Mouse (Mus musculus) heart, embryonic 12.5 days (tissue): ENCODE results near the gene Kras. TPM values are rescaled to one million over a fixed set of nuclear protein-coding genes. Genes with fewer than 3 reads are reported as not detected.

Experiments used
- ATAC-seq: fragments of 200-750 bp; cut with Nextera tagmentation; 2 replicates; pipeline ENCODE4 v1.8.0; 2017; ENCODE audit warnings: moderate TSS enrichment, moderate library complexity; ENCODE audit not compliant: insufficient number of reproducible peaks, low FRiP score
- H3K27ac ChIP-seq: fragments of 300-500 bp; sonication (generic); 2 replicates; pipeline ENCODE4 v1.5.1; 2016; ENCODE audit warnings: mild to moderate bottlenecking, moderate library complexity; ENCODE audit not compliant: poor library complexity, severe bottlenecking
- H3K27me3 ChIP-seq: fragments of 300-500 bp; sonication (generic); replicated peaks from 2 replicates; pipeline ENCODE4 v1.6.1; 2016; ENCODE audit warnings: mild to moderate bottlenecking, moderate library complexity
- H3K36me3 ChIP-seq: fragments of 300-500 bp; sonication (generic); 2 replicates; pipeline ENCODE4 v1.6.1; 2016; ENCODE audit warnings: mild to moderate bottlenecking, moderate library complexity
- H3K4me1 ChIP-seq: fragments of 300-500 bp; sonication (generic); replicated peaks from 2 replicates; pipeline ENCODE4 v1.6.1; 2016; ENCODE audit warnings: mild to moderate bottlenecking
- H3K4me2 ChIP-seq: fragments of 300-500 bp; sonication (generic); 2 replicates; pipeline ENCODE4 v1.6.1; 2016; ENCODE audit warnings: mild to moderate bottlenecking, moderate library complexity
- H3K4me3 ChIP-seq: fragments of 300-500 bp; sonication (generic); 2 replicates; pipeline ENCODE4 v1.5.1; 2016; ENCODE audit warnings: mild to moderate bottlenecking
- H3K9ac ChIP-seq: fragments of 300-500 bp; sonication (generic); 2 replicates; pipeline ENCODE4 v1.6.1; 2016; ENCODE audit warnings: mild to moderate bottlenecking, moderate library complexity
- H3K9me3 ChIP-seq: fragments of 300-500 bp; sonication (generic); replicated peaks from 2 replicates; pipeline ENCODE4 v1.6.1; 2016; ENCODE audit warnings: mild to moderate bottlenecking, moderate library complexity
- WGBS: fragments of 180-500 bp; shearing (Covaris S2); methylation state at CpG from one replicate; pipeline ENCODE4 v1.1.7; 2016; 5-methylcytosine and 5-hydroxymethylcytosine counted together
- polyA plus RNA-seq: library from polyadenylated mRNA; unstranded; fragments of >200 nt; fragmentation: Nextera tagmentation; extraction: Ambion mirVana; gene quantifications from 2 replicates; pipeline ENCODE4 v1.2.1, GENCODE M21; 2016

Kras gene
- polyA plus RNA-seq, 1 experiment from 2014 or later = 51.2 TPM

DNA sequence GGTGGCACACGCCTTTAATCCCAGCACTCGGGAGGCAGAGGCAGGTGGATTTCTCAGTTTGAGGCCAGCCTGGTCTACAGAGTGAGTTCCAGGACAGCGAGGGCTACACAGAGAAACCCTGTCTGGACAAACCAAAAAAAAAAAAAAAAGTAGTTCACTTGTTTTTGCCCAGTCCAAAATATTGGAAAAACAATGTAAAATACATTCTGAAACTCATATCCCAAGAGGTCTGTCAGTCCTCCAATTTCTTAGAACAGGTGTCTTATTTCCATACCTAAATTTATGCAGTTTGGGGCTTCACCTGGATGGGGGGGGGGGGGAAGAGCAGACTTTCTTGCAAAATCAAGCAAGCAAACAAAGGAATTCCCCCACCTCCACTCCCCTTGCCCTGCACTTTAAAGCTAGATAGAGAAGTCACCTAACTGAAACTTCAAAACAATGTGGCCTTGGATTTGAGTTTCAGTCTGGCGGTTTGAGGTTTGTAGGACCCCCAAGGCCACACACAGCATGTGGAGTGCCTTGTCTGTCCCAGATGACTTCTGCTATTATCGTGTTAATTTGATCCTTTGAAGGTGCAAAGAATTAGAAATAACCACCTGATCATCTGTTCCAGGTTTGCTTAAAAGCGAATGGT is 25.7 kb upstream of the Kras start:
- Histone ChIP-seq H3K9me3 (no peaks in the 10 kb centered on the region), H3K9ac (no peak overlapping the region), H3K27ac (no peak overlapping the region), H3K27me3 (peaks cover 80% of the 10 kb centered on the region), H3K4me2 (peak overlapping the region; percentile 60), H3K4me3 (peak overlapping the region; percentile 23), H3K4me1 (peaks cover 14% of the 10 kb centered on the region), H3K36me3 (no peaks in the 10 kb centered on the region)
- ATAC-seq = no peak
- WGBS = 52% methylated on average over 6 of the region's 6 CpGs

DNA sequence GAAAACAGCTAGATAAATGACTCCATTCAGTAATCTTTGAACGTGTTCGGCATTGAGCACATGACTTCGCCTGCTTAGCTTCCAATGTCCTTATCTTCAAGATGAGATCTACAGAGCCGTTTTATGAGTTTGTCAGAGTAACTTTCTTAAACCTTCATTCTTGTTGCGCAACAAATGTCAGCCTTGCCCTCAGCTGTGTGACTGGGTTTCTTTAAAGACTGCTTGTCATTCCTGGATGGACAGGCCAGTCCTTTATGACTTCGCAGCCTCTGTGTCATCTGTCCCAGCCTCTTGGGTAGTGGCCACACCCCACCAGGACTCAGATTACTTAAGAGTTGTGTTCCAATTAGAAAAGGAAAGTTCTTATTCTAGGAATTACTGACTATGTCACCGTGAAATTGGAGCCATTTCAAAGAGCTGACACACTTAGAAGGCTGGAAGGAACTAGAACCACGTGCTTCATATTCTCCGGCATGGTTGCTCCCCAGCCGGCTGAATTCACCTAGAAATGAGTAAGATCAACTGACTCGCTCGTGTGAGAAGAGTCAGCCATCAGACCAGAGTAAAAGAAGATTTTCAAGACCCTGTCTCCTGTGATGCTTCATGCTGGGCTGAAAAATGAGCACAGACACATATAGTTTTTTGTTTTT is 24.1 kb upstream of the Kras start:
- ATAC-seq = no peak
- no peaks in the 10 kb centered on the region for H3K36me3 ChIP-seq
- H3K27me3 ChIP-seq = peaks cover 72% of the 10 kb centered on the region
- 69% methylated on average over 12 of the region's 12 CpGs for WGBS
- H3K9ac ChIP-seq = no peak overlapping the region
- peaks cover 26% of the 10 kb centered on the region for H3K4me1 ChIP-seq
- H3K4me3 ChIP-seq = no peak overlapping the region
- no peak overlapping the region for H3K27ac ChIP-seq
- no peaks in the 10 kb centered on the region for H3K9me3 ChIP-seq
- H3K4me2 ChIP-seq = no peak overlapping the region

DNA sequence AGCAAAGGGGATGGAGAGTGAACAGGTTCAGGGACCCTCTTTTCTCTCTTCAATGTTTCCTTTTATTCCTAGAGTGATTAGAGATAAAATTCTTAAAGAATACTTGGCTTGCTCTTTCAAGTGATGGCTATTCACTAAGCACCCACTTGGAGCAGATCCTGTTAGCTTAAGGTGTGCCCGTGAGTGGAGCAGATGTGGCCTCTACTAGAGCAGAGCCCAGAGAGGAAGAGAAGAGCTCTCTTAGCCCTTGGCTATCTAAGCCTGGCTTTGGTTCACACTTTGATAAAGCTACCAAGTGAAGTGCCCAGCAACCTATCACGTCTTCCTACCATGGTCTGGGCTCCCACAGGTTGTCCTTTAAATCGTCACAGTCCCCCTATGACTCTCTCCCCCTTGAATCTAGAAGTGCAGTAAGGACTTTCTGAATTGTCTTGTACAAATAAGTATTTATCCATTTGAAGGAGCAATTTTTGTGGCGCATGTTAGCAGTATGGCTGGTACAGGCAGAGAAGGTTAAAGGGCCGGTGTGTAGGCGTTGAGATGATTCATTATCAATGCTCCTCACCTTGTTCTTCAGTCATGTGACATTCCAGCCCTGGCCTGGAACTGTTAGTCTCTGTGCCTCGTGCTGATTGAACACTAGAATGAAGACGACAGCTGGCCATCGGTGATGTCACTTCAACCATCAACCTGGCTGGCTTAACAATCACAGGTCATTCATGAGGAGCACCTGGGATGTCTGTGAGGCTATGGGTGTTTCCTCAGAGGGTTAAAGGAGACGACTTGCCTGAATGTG is 22.3 kb upstream of the Kras start:
- 66% methylated on average over 10 of the region's 10 CpGs for WGBS
- peaks cover 30% of the 10 kb centered on the region for H3K4me1 ChIP-seq
- no peak overlapping the region for H3K9ac ChIP-seq
- H3K27ac ChIP-seq = no peak overlapping the region
- H3K36me3 ChIP-seq = no peaks in the 10 kb centered on the region
- H3K4me3 ChIP-seq = no peak overlapping the region
- no peak overlapping the region for H3K4me2 ChIP-seq
- no peaks in the 10 kb centered on the region for H3K9me3 ChIP-seq
- no peak for ATAC-seq
- H3K27me3 ChIP-seq = peaks cover 71% of the 10 kb centered on the region

DNA sequence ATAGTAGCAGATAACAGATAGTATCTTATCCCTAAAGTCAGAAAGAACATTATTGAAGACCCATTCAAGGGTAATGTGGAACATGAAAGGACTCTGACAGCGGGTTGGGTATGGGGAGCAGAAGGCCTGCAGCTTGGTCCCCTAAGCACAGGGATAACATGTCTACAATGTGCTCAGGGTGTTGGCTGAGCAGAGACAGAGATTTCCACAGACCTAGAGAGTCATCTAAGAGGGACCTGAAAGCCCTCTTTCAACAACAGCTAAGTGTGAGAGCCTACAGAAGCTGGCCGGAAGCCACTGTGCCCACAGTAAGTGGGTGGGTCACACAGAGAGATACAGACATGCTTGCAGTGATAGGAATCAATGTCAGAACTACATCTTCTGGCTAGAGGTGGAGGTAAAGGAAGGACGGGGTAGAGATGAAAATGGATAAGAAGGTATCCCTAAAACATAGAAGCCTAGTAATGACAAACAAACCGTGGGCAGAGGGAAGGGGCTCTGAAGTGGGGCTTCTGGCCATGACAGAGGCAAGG is 19.3 kb upstream of the Kras start:
- Histone ChIP-seq H3K27ac (no peak overlapping the region), H3K9me3 (no peaks in the 10 kb centered on the region; the same call in 1 of the 2 replicates), H3K4me1 (peaks cover 16% of the 10 kb centered on the region; the same call in 1 of the 2 replicates), H3K9ac (no peak overlapping the region), H3K36me3 (no peaks in the 10 kb centered on the region), H3K4me3 (no peak overlapping the region), H3K4me2 (no peak overlapping the region), H3K27me3 (peaks cover 76% of the 10 kb centered on the region)
- 49% methylated on average over 4 of the region's 4 CpGs for WGBS
- peak; percentile 25; the same call in 1 of the 2 replicates for ATAC-seq

DNA sequence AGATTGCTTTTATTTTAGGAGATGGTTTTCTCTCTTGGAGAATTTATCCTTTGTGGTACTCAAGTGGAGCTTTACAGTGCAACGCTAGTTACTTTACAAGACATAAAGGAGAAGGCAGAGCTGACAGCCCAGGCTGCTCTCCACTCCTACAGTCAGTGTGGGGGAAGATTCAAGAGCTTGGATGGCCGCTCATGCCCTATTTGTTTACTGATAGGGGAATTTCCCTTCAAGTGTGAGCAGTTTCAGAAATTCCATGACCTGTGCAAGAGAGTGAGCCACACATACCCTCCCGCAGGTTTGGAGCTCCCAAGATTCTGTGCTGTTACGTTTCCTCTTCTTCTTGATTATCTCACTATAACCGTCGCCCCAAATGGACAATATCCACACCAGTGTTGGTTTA is 17.7 kb upstream of the Kras start:
- H3K9ac ChIP-seq = no peak overlapping the region
- H3K27ac ChIP-seq = no peak overlapping the region
- no peaks in the 10 kb centered on the region; the same call in 1 of the 2 replicates for H3K9me3 ChIP-seq
- no peak overlapping the region for H3K4me3 ChIP-seq
- H3K36me3 ChIP-seq = no peaks in the 10 kb centered on the region
- 60% methylated on average over 6 of the region's 6 CpGs for WGBS
- H3K4me2 ChIP-seq = no peak overlapping the region
- peaks cover 76% of the 10 kb centered on the region for H3K27me3 ChIP-seq
- H3K4me1 ChIP-seq = peaks cover 16% of the 10 kb centered on the region; the same call in 1 of the 2 replicates
- ATAC-seq = no peak

DNA sequence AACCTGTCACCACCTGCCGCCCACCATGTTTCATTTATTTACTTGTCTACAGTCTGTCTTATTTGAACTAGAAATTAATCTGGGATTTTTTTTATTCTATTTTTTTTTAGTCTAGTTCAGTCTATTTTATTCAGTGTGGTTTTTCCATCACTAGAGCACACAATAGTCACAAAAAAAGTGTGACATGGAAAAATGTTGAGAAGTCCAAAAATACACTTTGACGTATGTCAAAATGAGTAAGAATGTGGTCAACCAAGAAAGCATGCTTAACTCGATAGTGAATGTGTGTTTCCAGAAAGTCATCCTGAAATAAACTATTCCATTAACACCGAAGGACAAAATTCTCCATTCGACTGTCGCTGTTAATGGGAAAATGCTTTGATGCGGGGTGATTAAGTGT is 12.3 kb upstream of the Kras start:
- Histone ChIP-seq H3K27ac (no peak overlapping the region), H3K9ac (no peak overlapping the region), H3K4me2 (no peak overlapping the region), H3K36me3 (no peaks in the 10 kb centered on the region), H3K4me3 (no peak overlapping the region), H3K9me3 (no peaks in the 10 kb centered on the region; the same call in 1 of the 2 replicates), H3K4me1 (no peaks in the 10 kb centered on the region), H3K27me3 (peaks cover 77% of the 10 kb centered on the region)
- ATAC-seq = no peak
- 88% methylated on average over 7 of the region's 7 CpGs for WGBS

DNA sequence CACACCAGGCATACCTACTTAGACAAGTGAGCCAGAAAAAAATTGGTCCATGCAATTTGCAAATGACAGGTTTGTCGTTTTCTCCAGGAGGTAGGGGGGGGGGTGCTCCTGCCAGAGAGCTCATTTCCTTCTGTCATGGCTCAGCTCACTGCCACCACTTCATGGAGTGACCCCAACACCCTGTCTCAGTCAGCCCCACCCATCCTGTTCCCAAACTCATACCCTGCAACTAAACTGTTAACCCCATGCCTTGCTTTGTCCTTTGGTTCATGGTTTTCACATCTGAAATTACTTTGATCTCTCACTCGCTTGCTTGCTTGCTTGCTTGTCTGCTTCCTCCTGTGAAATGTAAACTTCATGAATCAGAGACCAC is 6.6 kb upstream of the Kras start:
- Histone ChIP-seq H3K9me3 (no peaks in the 10 kb centered on the region), H3K36me3 (no peaks in the 10 kb centered on the region), H3K4me1 (no peaks in the 10 kb centered on the region; the same call in 1 of the 2 replicates), H3K27ac (no peak overlapping the region), H3K9ac (no peak overlapping the region), H3K27me3 (peaks cover 87% of the 10 kb centered on the region), H3K4me3 (no peak overlapping the region), H3K4me2 (no peak overlapping the region)
- ATAC-seq = no peak
- 56% methylated on average over 2 of the region's 2 CpGs for WGBS

DNA sequence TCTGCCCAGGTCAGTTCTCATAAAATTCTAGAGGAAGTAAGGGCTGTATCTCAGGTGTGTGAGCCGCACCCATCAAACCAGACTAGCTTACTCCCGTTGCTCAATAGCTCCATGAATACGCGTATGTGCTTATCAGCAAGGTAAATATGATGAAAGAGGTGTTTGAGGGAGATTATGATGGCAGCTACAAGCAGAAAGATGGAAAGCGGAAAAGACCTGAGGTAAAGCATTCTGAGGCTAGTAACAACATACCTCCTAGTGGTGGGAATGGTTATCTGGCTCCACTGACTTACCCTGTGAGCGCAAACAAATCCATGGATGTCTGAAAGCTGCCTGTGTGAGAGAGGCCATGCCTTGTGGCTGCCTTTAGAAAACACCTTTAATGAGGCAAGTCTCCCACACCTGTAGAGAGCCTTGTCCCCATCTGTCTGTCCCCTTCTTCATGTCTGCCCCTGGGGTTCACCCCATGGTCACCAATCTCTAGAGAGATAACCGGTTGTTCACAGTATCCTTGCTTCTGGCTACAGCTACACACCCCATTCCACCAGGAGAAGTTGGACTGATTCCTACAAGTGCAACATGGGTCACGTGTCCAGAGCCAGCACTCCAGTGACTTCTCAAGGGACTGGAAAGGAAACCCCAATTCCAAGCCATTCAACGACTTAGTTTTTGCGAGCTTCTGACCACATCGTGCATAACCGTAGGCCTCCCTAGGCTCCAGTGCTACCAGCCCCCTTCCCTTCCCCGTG is 6.1 kb upstream of the Kras start:
- no peak overlapping the region for H3K27ac ChIP-seq
- no peak overlapping the region for H3K4me3 ChIP-seq
- peaks cover 83% of the 10 kb centered on the region for H3K27me3 ChIP-seq
- H3K9me3 ChIP-seq = no peaks in the 10 kb centered on the region
- no peaks in the 10 kb centered on the region; the same call in 1 of the 2 replicates for H3K4me1 ChIP-seq
- H3K9ac ChIP-seq = no peak overlapping the region
- no peaks in the 10 kb centered on the region for H3K36me3 ChIP-seq
- H3K4me2 ChIP-seq = no peak overlapping the region
- no peak for ATAC-seq
- 73% methylated on average over 13 of the region's 13 CpGs for WGBS

DNA sequence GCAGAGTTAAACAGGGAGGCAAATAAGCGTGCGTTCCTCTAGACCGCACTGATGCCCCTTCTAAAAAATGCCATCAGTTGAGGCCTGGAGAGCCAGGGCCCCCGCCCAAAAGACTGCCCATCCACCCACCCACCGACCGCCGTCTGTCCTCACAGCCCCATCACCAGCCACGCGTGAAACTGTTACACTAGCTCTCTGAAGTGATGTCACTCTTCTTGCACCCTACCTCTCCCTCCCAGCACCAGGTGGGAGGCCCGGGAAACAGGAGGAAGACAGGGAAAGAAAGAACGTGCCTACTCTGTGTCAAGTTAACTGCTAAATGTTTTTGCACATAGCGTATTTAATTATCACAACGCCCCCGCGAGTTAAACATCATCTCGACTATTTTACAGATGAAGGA is 781 bp upstream of the Kras start:
- no peak for ATAC-seq
- peak overlapping the region; percentile 100 for H3K4me3 ChIP-seq
- no peaks in the 10 kb centered on the region for H3K9me3 ChIP-seq
- H3K27me3 ChIP-seq = peaks cover 42% of the 10 kb centered on the region
- peaks cover 4% of the 10 kb centered on the region for H3K36me3 ChIP-seq
- 14% methylated on average over 16 of the region's 16 CpGs for whole genome bisulfite sequencing
- no peak overlapping the region for H3K27ac ChIP-seq
- peak overlapping the region; percentile 100 for H3K9ac ChIP-seq
- peak overlapping the region; percentile 80 for H3K4me2 ChIP-seq
- H3K4me1 ChIP-seq = peaks cover 15% of the 10 kb centered on the region; the same call in 1 of the 2 replicates

DNA sequence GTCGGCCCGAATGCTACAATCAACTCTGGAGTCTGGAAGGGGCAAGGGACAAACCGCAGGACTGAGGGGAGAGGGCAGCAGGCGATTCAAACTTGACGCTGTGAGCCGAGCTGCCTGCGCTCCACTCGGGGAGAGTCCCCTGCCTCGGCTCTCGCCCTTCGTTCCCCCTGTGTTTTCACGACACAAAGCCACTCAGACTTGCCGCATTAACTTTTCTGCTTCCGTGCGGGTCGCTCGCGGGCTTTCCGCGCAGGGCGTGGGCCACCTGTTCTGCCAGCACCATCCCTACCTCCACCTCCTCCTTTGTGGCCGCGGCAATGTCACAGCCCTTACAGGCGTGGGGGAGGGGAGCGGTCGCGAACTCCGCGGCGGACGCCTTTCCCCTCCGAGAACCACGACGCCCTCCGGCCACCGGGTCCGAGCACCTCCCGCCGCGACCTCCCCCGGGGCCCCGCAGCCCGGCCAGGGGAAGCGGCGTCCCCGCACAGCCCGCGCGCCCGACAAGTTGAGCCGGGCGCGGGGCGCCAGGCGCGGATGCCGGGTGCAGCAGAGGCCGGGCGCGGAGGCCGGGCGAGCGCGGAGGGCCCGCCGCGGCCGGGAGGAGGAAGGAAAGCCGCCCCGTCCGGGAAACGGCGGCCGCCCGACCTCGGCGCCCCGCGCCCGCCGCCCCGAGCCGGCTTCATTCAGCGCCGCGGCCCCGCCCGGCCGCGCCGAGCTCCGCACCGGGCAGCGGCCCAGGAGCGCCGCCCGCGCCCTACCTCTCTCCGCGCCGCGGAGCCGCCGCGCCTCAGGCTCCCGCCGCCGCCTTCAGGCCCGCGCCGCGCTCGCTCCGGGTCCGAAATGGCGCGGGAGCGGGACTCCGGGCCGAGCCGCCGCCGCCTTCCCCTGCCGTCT is 501 bp downstream of the Kras start:
- peak; percentile 73 for ATAC-seq
- Histone ChIP-seq H3K9ac (peak overlapping the region; percentile 100), H3K27me3 (peaks cover 29% of the 10 kb centered on the region), H3K9me3 (no peaks in the 10 kb centered on the region), H3K4me2 (peak overlapping the region; percentile 80), H3K36me3 (peaks cover 10% of the 10 kb centered on the region), H3K4me1 (peaks cover 15% of the 10 kb centered on the region; the same call in 1 of the 2 replicates), H3K27ac (peak overlapping the region; percentile 86), H3K4me3 (peak overlapping the region; percentile 100)
- 6% methylated on average over 104 of the region's 124 CpGs for whole genome bisulfite sequencing
